ENCODE assay signal across 9 mouse cellular contexts in the genomic region with DNA sequence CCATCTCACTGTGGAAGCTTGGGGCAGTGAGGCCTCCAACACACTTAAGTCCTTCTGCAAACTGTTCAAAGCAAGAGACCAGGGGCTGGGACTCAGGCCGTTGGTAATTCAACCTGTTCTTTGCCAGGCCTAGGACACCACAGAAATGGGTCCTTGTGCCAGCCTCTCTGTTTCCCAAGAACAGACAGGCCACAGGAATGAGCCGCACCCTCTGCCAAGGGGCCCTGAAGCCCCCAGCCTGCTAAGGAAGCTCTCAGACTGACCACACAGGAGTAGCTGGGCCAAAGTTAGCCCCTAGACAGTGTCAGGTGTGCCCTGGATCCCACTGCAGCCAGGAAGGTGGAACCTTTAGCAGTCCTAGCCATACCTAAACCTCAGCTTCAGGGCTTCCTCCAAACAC. TPM values are rescaled to one million over a fixed set of nuclear protein-coding genes. Genes with fewer than 3 reads are reported as not detected.
DNase-seq lines count a peak whose midpoint lies in the region; ATAC-seq and TF ChIP-seq lines count a peak whose summit lies in the region.
"Had no signal": no experiment of that assay in that cellular context is flagged by ENCODE, and none has a peak within 500 bp of the region (broad histone marks: within the 10 kb centered on the region; RNA-seq: fewer than 3 reads in every experiment).

No protein-coding gene starts in this region.

- TF ChIP-seq EP300 in CH12.LX (IDR thresholded peaks at IDR 0.05; ENCODE audit: low read length) = no peak

- peak overlapping the region; percentile 67 for H3K9ac ChIP-seq in CH12.LX (ENCODE audit: insufficient read depth, low read depth)
- H3K9ac ChIP-seq in forebrain, embryonic 11.5 days (ENCODE audit: low read length) = peak overlapping the region; percentile 66
- peak overlapping the region; percentile 87 for H3K9ac ChIP-seq in midbrain, embryonic 16.5 days (ENCODE audit: low read depth, low read length)

- no peak for TF ChIP-seq CTCF in CH12.LX (conservative IDR thresholded peaks at IDR 0.05 in 1 of 2, IDR thresholded peaks at IDR 0.05 in 1 of 2; ENCODE audit: low read depth in 2 of 2, low read length in 2 of 2)

- WGBS in forebrain, embryonic 11.5 days = 80% methylated on average over 2 of the region's 2 CpGs
- 70% methylated on average over 2 of the region's 2 CpGs for WGBS in midbrain, embryonic 16.5 days

- peaks cover 0 to 2% of the 10 kb centered on the region in 2 experiments for H3K36me3 ChIP-seq in CH12.LX (replicated peaks in 1 of 2; ENCODE audit: control insufficient read depth in 1 of 2, insufficient read depth in 1 of 2, low read length in 1 of 2)
- no peaks in the 10 kb centered on the region for H3K36me3 ChIP-seq in forebrain, embryonic 11.5 days (ENCODE audit: control insufficient read depth, insufficient read depth, low read length)
- no peaks in the 10 kb centered on the region; the same call in 1 of the 2 replicates for H3K36me3 ChIP-seq in midbrain, embryonic 16.5 days (ENCODE audit: control insufficient read depth, insufficient read depth, low read length)

- peaks cover 14% of the 10 kb centered on the region for H3K27me3 ChIP-seq in CH12.LX (replicated peaks)
- no peaks in the 10 kb centered on the region for H3K27me3 ChIP-seq in forebrain, embryonic 11.5 days (ENCODE audit: control insufficient read depth, insufficient read depth, low read length)
- H3K27me3 ChIP-seq in midbrain, embryonic 16.5 days (ENCODE audit: control insufficient read depth, insufficient read depth, low read depth, low read length) = no peaks in the 10 kb centered on the region
- H3K27me3 ChIP-seq: Patski had no signal

- TF ChIP-seq RAD21 in CH12.LX (IDR thresholded peaks at IDR 0.05; ENCODE audit: low read depth, low read length) = no peak

- H3K79me2 ChIP-seq in CH12.LX (replicated peaks; ENCODE audit: control insufficient read depth, extremely low read depth, insufficient read depth, poor library complexity, severe bottlenecking) = no peaks in the 10 kb centered on the region

- peak; percentile 13 for DNase-seq in gastrocnemius, postnatal 10 days
- no peak for DNase-seq in gastrocnemius, postnatal 14 days
- DNase-seq in CH12.LX (ENCODE audit: extremely low read depth) = no peak
- no peak for DNase-seq in forebrain, embryonic 11.5 days (ENCODE audit: low spot score)
- peak; percentile 18 for DNase-seq in kidney, postnatal 10 days

- no peak overlapping the region for H3K27ac ChIP-seq in CH12.LX (ENCODE audit: insufficient read depth, low read depth)
- H3K27ac ChIP-seq in forebrain, embryonic 11.5 days (ENCODE audit: low read depth, low read length) = no peak overlapping the region
- no peak overlapping the region for H3K27ac ChIP-seq in midbrain, embryonic 16.5 days (ENCODE audit: low read length)

- H3K4me3 ChIP-seq in CH12.LX (replicated peaks in 1 of 3; ENCODE audit: low read depth in 2 of 3, low read length in 2 of 3, poor library complexity in 1 of 3) = peak overlapping the region; percentile 63 to 87 (median 70)
- peak overlapping the region; percentile 79 for H3K4me3 ChIP-seq in forebrain, embryonic 11.5 days (ENCODE audit: low read depth, low read length)
- H3K4me3 ChIP-seq in midbrain, embryonic 16.5 days (ENCODE audit: low read depth, low read length) = peak overlapping the region; percentile 92

- no peak for ATAC-seq in forebrain, embryonic 11.5 days (replicated peaks; ENCODE audit: low FRiP score)
- ATAC-seq in midbrain, embryonic 16.5 days = no peak
- ATAC-seq in monocyte, adult 5-6 weeks (replicated peaks; ENCODE audit: insufficient number of reproducible peaks, low FRiP score, low TSS enrichment, poor library complexity, severe bottlenecking) = no peak
- ATAC-seq in megakaryocyte-erythroid progenitor cell, adult 5-6 weeks (replicated peaks; ENCODE audit: low FRiP score, low TSS enrichment, poor library complexity, severe bottlenecking) = no peak

- intact Hi-C loops in gastrocnemius, postnatal 14 days (cut with DNase I; ENCODE audit: low total_unique reads) = no loop called here

- peaks cover 28 to 49% of the 10 kb centered on the region in 2 experiments for H3K4me1 ChIP-seq in CH12.LX (ENCODE audit: control insufficient read depth in 1 of 2, insufficient read depth in 2 of 2)
- peaks cover 11% of the 10 kb centered on the region; the same call in 1 of the 2 replicates for H3K4me1 ChIP-seq in forebrain, embryonic 11.5 days (replicated peaks; ENCODE audit: control insufficient read depth, insufficient read depth, low read length)
- peaks cover 36% of the 10 kb centered on the region for H3K4me1 ChIP-seq in midbrain, embryonic 16.5 days (ENCODE audit: control insufficient read depth, insufficient read depth, low read length)

- peak overlapping the region; percentile 81 for H3K4me2 ChIP-seq in CH12.LX (ENCODE audit: insufficient read depth, low read depth, poor library complexity, severe bottlenecking)
- peak overlapping the region; percentile 94 for H3K4me2 ChIP-seq in forebrain, embryonic 11.5 days (ENCODE audit: low read depth, low read length, severe bottlenecking)
- H3K4me2 ChIP-seq in midbrain, embryonic 16.5 days (ENCODE audit: low read length) = peak overlapping the region; percentile 79

- TF ChIP-seq POLR2A in CH12.LX (IDR thresholded peaks at IDR 0.05; ENCODE audit: low read depth, low read length) = no peak

- H3K9me3 ChIP-seq in CH12.LX (replicated peaks; ENCODE audit: low read length) = no peaks in the 10 kb centered on the region
- no peaks in the 10 kb centered on the region for H3K9me3 ChIP-seq in forebrain, embryonic 11.5 days (ENCODE audit: control insufficient read depth, low read length)
- no peaks in the 10 kb centered on the region for H3K9me3 ChIP-seq in midbrain, embryonic 16.5 days (replicated peaks; ENCODE audit: control insufficient read depth, low read length, poor library complexity, severe bottlenecking)

- dilution Hi-C loops in CH12.LX (cut with MboI; ENCODE audit: extremely low pct_ligation_motif_present, extremely low pct_unique_long_range_greater_than_20kb, low sequenced_read_pairs) = no loop called here

- in situ Hi-C loops in CH12.LX (cut with MboI; ENCODE audit: low pct_ligation_motif_present, low pct_unique_long_range_greater_than_20kb, low sequenced_read_pairs) = no loop called here

TF ChIP-seq in CH12.LX, 34 proteins besides CTCF, POLR2A, EP300 and RAD21:
- no peak for TF ChIP-seq POLR2AphosphoS2 (IDR thresholded peaks at IDR 0.05; ENCODE audit: low read depth, low read length)
- no peak for TF ChIP-seq SMC3 (IDR thresholded peaks at IDR 0.05; ENCODE audit: low read depth, low read length)
- TF ChIP-seq MEF2A (IDR thresholded peaks at IDR 0.05; ENCODE audit: borderline replicate concordance, low read depth, low read length) = no peak
- TF ChIP-seq ETS1 (conservative IDR thresholded peaks at IDR 0.05; ENCODE audit: low read depth, low read length) = no peak
- no peak for TF ChIP-seq UBTF (IDR thresholded peaks at IDR 0.05; ENCODE audit: low read depth, low read length)
- TF ChIP-seq USF2 (conservative IDR thresholded peaks at IDR 0.05; ENCODE audit: low read depth, low read length) = no peak
- TF ChIP-seq TCF12 (IDR thresholded peaks at IDR 0.05; ENCODE audit: low read depth, low read length) = no peak

RNA-seq across cellular contexts. Expression of gene Mxd4, which starts 1.1 kb away (rescaled TPM):
- total RNA-seq in gastrocnemius, postnatal 10 days (2021) = 10 to 100 TPM; 57.0 to 58.8 TPM
- 10 to 100 TPM; 46.3 to 56.6 TPM for total RNA-seq in gastrocnemius, postnatal 14 days (2021)
- total RNA-seq in CH12.LX (2012; rRNA removed) (6.0 and 6.2 TPM in 2 replicates), CH12.LX (2014; rRNA removed) (5.4 and 6.0 TPM in 2 replicates)
- 4.8 and 7.6 TPM in 2 replicates for polyA plus RNA-seq in CH12.LX (2012; ENCODE audit: insufficient read length, low read depth)
- 17.6 and 20.1 TPM in 2 replicates for polyA plus RNA-seq in forebrain, embryonic 11.5 days (2014; fragmentation: Nextera tagmentation; extraction: Ambion mirVana)
- polyA plus RNA-seq in midbrain, embryonic 16.5 days (2015; fragmentation: Nextera tagmentation; extraction: Ambion mirVana) = 32.0 and 33.9 TPM in 2 replicates
- 43.8 to 81.5 TPM (median 57.1 TPM) in 3 replicates for total RNA-seq in monocyte, adult 5-6 weeks (2017)
- total RNA-seq in megakaryocyte-erythroid progenitor cell, adult 5-6 weeks (2014; fragmentation: Nextera tagmentation) = 32.3 and 34.4 TPM in 2 replicates
- total RNA-seq in megakaryocyte-erythroid progenitor cell, adult 5-6 weeks (2017) = 9.5 and 14.7 TPM in 2 replicates

RNA-seq across cellular contexts. Expression of gene Haus3, which starts 17.1 kb away (rescaled TPM):
- 1 to 10 TPM; 5.0 to 5.8 TPM for total RNA-seq in gastrocnemius, postnatal 10 days (2021)
- 1 to 10 TPM; 3.4 to 3.8 TPM for total RNA-seq in gastrocnemius, postnatal 14 days (2021)
- total RNA-seq in CH12.LX (2012; rRNA removed) = 16.0 and 23.4 TPM in 2 replicates
- total RNA-seq in CH12.LX (2014; rRNA removed) = 66.0 and 93.1 TPM in 2 replicates
- polyA plus RNA-seq in CH12.LX (2012; ENCODE audit: insufficient read length, low read depth) = 51.5 and 53.4 TPM in 2 replicates
- polyA plus RNA-seq in forebrain, embryonic 11.5 days (2014; fragmentation: Nextera tagmentation; extraction: Ambion mirVana) = 42.4 and 50.8 TPM in 2 replicates
- polyA plus RNA-seq in midbrain, embryonic 16.5 days (2015; fragmentation: Nextera tagmentation; extraction: Ambion mirVana) = 10.5 and 14.4 TPM in 2 replicates
- total RNA-seq in monocyte, adult 5-6 weeks (2017) = 107 to 199 TPM (median 133 TPM) in 3 replicates
- 45.3 and 52.4 TPM in 2 replicates for total RNA-seq in megakaryocyte-erythroid progenitor cell, adult 5-6 weeks (2014; fragmentation: Nextera tagmentation)
- 83.0 and 139 TPM in 2 replicates for total RNA-seq in megakaryocyte-erythroid progenitor cell, adult 5-6 weeks (2017)

RNA-seq across cellular contexts. Expression of gene Poln, which starts 17.1 kb away (rescaled TPM):
- total RNA-seq in gastrocnemius, postnatal 10 days (2021) = 1 to 10 TPM; 1.2 to 1.8 TPM
- 1 to 10 TPM; 1.2 to 1.7 TPM for total RNA-seq in gastrocnemius, postnatal 14 days (2021)
- total RNA-seq in CH12.LX (2012; rRNA removed) = 0.25 and 0.55 TPM in 2 replicates
- total RNA-seq in CH12.LX (2014; rRNA removed) = 0.12 and 0.39 TPM in 2 replicates
- 0.45 and 0.64 TPM in 2 replicates for polyA plus RNA-seq in CH12.LX (2012; ENCODE audit: insufficient read length, low read depth)
- polyA plus RNA-seq in forebrain, embryonic 11.5 days (2014; fragmentation: Nextera tagmentation; extraction: Ambion mirVana) = 1.1 and 1.7 TPM in 2 replicates
- 0.18 and 0.26 TPM in 2 replicates for polyA plus RNA-seq in midbrain, embryonic 16.5 days (2015; fragmentation: Nextera tagmentation; extraction: Ambion mirVana)
- total RNA-seq in monocyte, adult 5-6 weeks (2017) = 2.1 TPM in 1 of 3 replicates, not detected in the others
- total RNA-seq in megakaryocyte-erythroid progenitor cell, adult 5-6 weeks (2014; fragmentation: Nextera tagmentation) = 0.26 and 3.1 TPM in 2 replicates
- 2.6 and 6.3 TPM in 2 replicates for total RNA-seq in megakaryocyte-erythroid progenitor cell, adult 5-6 weeks (2017)

Comparison
In these comparisons a context has a peak if more than half of its experiments do, and no peak if none do; other contexts are left out.
1. DNase-seq: peak in gastrocnemius, postnatal 10 days (single experiment) and kidney, postnatal 10 days (single experiment); none in gastrocnemius, postnatal 14 days (single experiment), CH12.LX (single experiment) and forebrain, embryonic 11.5 days (single experiment).
2. Peak in every context shown above with its lines, with median percentiles within 50 percentile points of each other: H3K4me2 ChIP-seq, H3K4me3 ChIP-seq and H3K9ac ChIP-seq.